Mouse (Mus musculus) stomach, postnatal 0 days (tissue): ENCODE measurements around the gene U2af1l4.

Source experiments
- CTCF ChIP-seq: IDR thresholded peaks from 2 replicates; pipeline ENCODE4 v1.5.1; 2016; ENCODE audit warnings: antibody characterized with exemption, low read depth, mild to moderate bottlenecking, moderate library complexity
- EP300 ChIP-seq: optimal IDR thresholded peaks from 2 replicates; pipeline ENCODE3; 2016; ENCODE audit warnings: antibody characterized with exemption

DNA sequence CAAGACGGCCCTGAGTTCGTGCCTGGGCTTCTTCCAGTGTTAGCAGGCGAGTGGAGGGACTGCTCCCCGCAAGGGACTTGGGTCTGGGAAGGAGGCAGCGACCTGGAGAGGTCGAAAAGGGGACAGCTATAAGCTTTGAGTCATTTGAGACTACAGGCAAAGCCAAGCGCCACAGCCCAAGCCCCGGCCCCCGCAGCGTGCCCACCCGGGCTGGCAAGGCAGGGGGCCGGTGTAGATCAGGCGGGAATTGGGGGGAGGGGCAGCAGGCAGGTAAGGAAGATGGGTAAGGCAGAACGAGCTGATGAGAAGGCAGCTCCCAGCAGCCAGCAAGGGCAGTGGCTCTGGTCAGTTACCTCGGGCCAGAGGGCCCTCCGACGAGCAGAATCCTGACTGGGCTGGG lies 36.7 kb upstream of the U2af1l4 start:
- no peak for TF ChIP-seq CTCF
- no peak for TF ChIP-seq EP300
